Mouse (Mus musculus): ENCODE data around the gene Tsga10ip. TPM values are rescaled to one million over a fixed set of nuclear protein-coding genes. Genes with fewer than 3 reads are reported as not detected.
"Not testable (repeated sequence)": the region's sequence is repeated elsewhere in the genome, so short reads cannot be mapped to it uniquely, and the experiment has no call there.

Gene Tsga10ip
- polyA plus RNA-seq, 2 experiments = 0.14 TPM; not detected in 1

DNA sequence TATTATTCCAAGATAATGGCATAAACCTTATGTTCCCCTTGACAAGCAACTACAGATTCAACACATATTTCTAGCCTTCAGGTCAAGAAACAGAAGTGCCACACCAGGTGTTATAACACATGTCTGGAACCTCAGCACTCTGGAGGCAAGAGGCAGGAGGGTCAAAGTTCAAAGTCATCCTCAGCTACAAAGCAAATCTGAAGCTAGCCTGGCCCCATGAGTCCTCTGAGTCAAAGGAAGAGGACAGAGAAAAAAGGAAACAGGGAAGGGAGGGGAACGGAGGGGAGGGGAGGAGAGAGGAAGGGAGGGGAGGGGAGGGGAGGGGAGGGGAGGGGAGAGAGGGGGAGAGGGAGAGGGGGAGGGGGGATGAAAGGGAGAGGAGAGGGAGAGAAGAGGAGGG is 46.2 kb downstream of the Tsga10ip start:
- no peaks in the 10 kb centered on the region for H3K4me1 ChIP-seq (ENCODE audit: control insufficient read depth, insufficient read depth, low read length)
- H3K9ac ChIP-seq (ENCODE audit: low read depth, low read length, severe bottlenecking) = no peak overlapping the region
- no peaks in the 10 kb centered on the region for H3K9me3 ChIP-seq (ENCODE audit: control insufficient read depth, low read length)
- H3K4me2 ChIP-seq (replicated peaks; ENCODE audit: low read depth, low read length, severe bottlenecking) = no peak overlapping the region
- TF ChIP-seq POLR2A (IDR thresholded peaks at IDR 0.05; ENCODE audit: borderline replicate concordance, extremely low read depth, insufficient read depth, insufficient read length) = no peak
- no peak overlapping the region for H3K4me3 ChIP-seq (replicated peaks; ENCODE audit: low read length)
- no peak overlapping the region for H3K27ac ChIP-seq (replicated peaks; ENCODE audit: low read depth, low read length)
- ATAC-seq (ENCODE audit: low FRiP score, low read depth) (no peak), DNase-seq (ENCODE audit: low spot score) (no peak)
- no peaks in the 10 kb centered on the region for H3K36me3 ChIP-seq (ENCODE audit: control insufficient read depth, insufficient read depth, low read length)
- H3K27me3 ChIP-seq (ENCODE audit: control insufficient read depth, insufficient read depth, low read length) = no peaks in the 10 kb centered on the region
- WGBS = no CpG with 5 or more reads among the region's 1 CpGs

- TF ChIP-seq POLR2A (IDR thresholded peaks at IDR 0.05; ENCODE audit: borderline replicate concordance, extremely low read depth, insufficient read depth, insufficient read length) = no peak
Observed at GRCm38 (mm10) chr19:5353609-5354008, 48.7 kb downstream of the Tsga10ip start.

DNA sequence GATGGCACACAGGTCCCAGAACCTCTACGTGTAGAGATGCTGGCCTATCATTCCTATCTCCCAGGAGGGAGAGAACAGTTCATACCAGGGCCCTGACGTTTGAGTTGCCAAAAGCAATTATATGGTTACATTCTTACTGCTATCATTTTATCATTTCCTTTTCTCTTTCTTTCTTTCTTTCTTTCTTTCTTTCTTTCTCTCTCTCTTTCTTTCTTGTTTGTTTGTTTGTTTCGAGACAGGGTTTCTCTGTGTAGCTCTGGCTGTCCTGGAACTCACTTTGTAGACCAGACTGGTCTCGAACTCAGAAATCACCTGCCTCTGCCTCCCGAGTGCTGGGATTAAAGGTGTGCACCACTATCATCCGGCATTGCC is 52.8 kb downstream of the Tsga10ip start, which contains the start of gene Cst6:
TSS of gene Cst6 (minus strand) at position 73 of the 372 bp plus-strand sequence.
- peak within 1 kb of the TSS; percentile 54 for H3K9ac ChIP-seq (ENCODE audit: low read depth, low read length, severe bottlenecking)
- not testable (repeated sequence) for H3K4me1 ChIP-seq (ENCODE audit: control insufficient read depth, insufficient read depth, low read length); H3K27me3 ChIP-seq (ENCODE audit: control insufficient read depth, insufficient read depth, low read length); H3K9me3 ChIP-seq (ENCODE audit: control insufficient read depth, low read length); ATAC-seq (ENCODE audit: low FRiP score, low read depth); H3K27ac ChIP-seq (replicated peaks; ENCODE audit: low read depth, low read length); H3K36me3 ChIP-seq (ENCODE audit: control insufficient read depth, insufficient read depth, low read length); DNase-seq (ENCODE audit: low spot score)
- peak within 1 kb of the TSS; percentile 47 for H3K4me2 ChIP-seq (replicated peaks; ENCODE audit: low read depth, low read length, severe bottlenecking)
- WGBS = 59% methylated on average over 6 of the region's 6 CpGs
- H3K4me3 ChIP-seq (replicated peaks; ENCODE audit: low read length) = peak within 1 kb of the TSS; percentile 27

More at GRCm38 (mm10) chr19:5353609-5354008, 48.7 kb downstream of the Tsga10ip start:
- H3K27me3 ChIP-seq (ENCODE audit: control insufficient read depth, insufficient read depth, low read length) = no peaks in the 10 kb centered on the region
- H3K36me3 ChIP-seq (ENCODE audit: control insufficient read depth, insufficient read depth, low read length) = no peaks in the 10 kb centered on the region
- H3K4me2 ChIP-seq (replicated peaks; ENCODE audit: low read depth, low read length, severe bottlenecking) = no peak overlapping the region
- H3K4me3 ChIP-seq (replicated peaks; ENCODE audit: low read length) = no peak overlapping the region
- WGBS = 83% methylated on average over 2 of the region's 2 CpGs
- no peak overlapping the region for H3K27ac ChIP-seq (replicated peaks; ENCODE audit: low read depth, low read length)
- no peak overlapping the region for H3K9ac ChIP-seq (ENCODE audit: low read depth, low read length, severe bottlenecking)
- DNase-seq (ENCODE audit: low spot score) (no peak), ATAC-seq (ENCODE audit: low FRiP score, low read depth) (no peak)
- no peaks in the 10 kb centered on the region for H3K4me1 ChIP-seq (ENCODE audit: control insufficient read depth, insufficient read depth, low read length)
- H3K9me3 ChIP-seq (ENCODE audit: control insufficient read depth, low read length) = no peaks in the 10 kb centered on the region

- Histone ChIP-seq H3K4me1 (ENCODE audit: control insufficient read depth, insufficient read depth, low read length) (no peaks in the 10 kb centered on the region), H3K36me3 (ENCODE audit: control insufficient read depth, insufficient read depth, low read length) (no peaks in the 10 kb centered on the region), H3K27me3 (ENCODE audit: control insufficient read depth, insufficient read depth, low read length) (no peaks in the 10 kb centered on the region), H3K4me3 (replicated peaks; ENCODE audit: low read length) (peak overlapping the region; percentile 27), H3K9ac (ENCODE audit: low read depth, low read length, severe bottlenecking) (peak overlapping the region; percentile 54), H3K4me2 (replicated peaks; ENCODE audit: low read depth, low read length, severe bottlenecking) (peak overlapping the region; percentile 47), H3K27ac (replicated peaks; ENCODE audit: low read depth, low read length) (no peak overlapping the region), H3K9me3 (ENCODE audit: control insufficient read depth, low read length) (no peaks in the 10 kb centered on the region)
- 4% methylated on average over 32 of the region's 34 CpGs for WGBS
- no peak for TF ChIP-seq POLR2A (IDR thresholded peaks at IDR 0.05; ENCODE audit: borderline replicate concordance, extremely low read depth, insufficient read depth, insufficient read length)
- DNase-seq (ENCODE audit: low spot score) (peak; percentile 42), ATAC-seq (ENCODE audit: low FRiP score, low read depth) (no peak)
Observed at GRCm38 (mm10) chr19:5348526-5349501, 53.5 kb downstream of the Tsga10ip start.

DNA sequence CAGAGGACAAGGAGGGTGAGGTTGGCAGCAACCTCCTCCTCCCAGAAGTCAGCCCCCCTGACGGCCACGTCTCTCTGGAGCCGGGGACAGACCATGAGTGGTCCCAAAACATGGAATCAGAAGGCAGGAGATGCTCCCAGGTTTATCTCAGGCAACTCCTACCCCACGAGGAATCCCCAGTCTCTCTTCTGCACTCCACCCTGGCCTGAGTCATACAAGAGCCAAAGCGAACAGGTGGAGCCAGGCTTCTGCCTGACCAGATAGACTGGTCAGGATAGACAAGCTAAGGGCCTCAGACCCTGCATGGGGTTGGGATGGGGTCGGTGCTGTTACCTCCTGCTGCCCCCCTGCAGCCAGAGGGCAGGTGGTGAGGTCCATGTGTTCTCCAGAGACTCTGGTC is 54.3 kb downstream of the Tsga10ip start:
- WGBS = 74% methylated on average over 6 of the region's 6 CpGs
- Histone ChIP-seq H3K9me3 (ENCODE audit: control insufficient read depth, low read length) (no peaks in the 10 kb centered on the region), H3K4me2 (replicated peaks; ENCODE audit: low read depth, low read length, severe bottlenecking) (no peak overlapping the region), H3K36me3 (ENCODE audit: control insufficient read depth, insufficient read depth, low read length) (no peaks in the 10 kb centered on the region), H3K9ac (ENCODE audit: low read depth, low read length, severe bottlenecking) (no peak overlapping the region), H3K4me1 (ENCODE audit: control insufficient read depth, insufficient read depth, low read length) (no peaks in the 10 kb centered on the region), H3K27me3 (ENCODE audit: control insufficient read depth, insufficient read depth, low read length) (no peaks in the 10 kb centered on the region), H3K27ac (replicated peaks; ENCODE audit: low read depth, low read length) (no peak overlapping the region), H3K4me3 (replicated peaks; ENCODE audit: low read length) (no peak overlapping the region)
- ATAC-seq (ENCODE audit: low FRiP score, low read depth) = no peak
- no peak for TF ChIP-seq POLR2A (IDR thresholded peaks at IDR 0.05; ENCODE audit: borderline replicate concordance, extremely low read depth, insufficient read depth, insufficient read length)
- no peak for DNase-seq (ENCODE audit: low spot score)

All from limb, embryonic 14.5 days (tissue).